Mouse (Mus musculus) kidney, postnatal 25 days (tissue): ENCODE data around the gene Lcorl.

Experiments used
- DNase-seq, 2 experiments: peaks; one replicate each; pipeline ENCODE4 v3.0.0; 2021; ENCODE audit warnings: mixed read lengths in 2 of 2

The Lcorl gene

GRCm38 (mm10) chr5:45857254-45858011 is at the start of gene Lcorl:
TSS of gene Lcorl (minus strand) at chr5:45857615.
- peak; percentile 93 to 97 for DNase-seq

DNA sequence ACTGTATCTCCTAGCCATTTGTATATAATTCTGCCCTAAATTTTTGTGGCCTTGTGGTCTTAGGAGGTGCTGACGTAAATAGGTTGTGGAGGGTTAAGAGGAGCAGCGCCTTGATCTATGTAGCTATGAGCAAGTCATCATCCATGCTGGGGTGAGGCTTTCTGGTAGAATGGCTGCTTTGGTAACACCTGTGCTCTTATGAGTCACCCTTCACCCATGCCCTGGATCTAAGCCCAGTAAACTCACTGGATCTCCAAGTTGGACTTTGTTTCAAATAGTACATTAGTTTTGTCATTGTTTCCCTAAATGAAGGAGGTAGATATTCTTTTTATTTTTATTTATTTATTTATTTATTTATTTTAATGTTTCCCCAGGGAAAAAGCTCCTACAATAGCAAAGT is 47.3 kb upstream of the Lcorl start:
- no peak for DNase-seq

GRCm38 (mm10) chr5:45903246-45903645 is 45.8 kb upstream of the Lcorl start:
- DNase-seq, result no peak

DNA sequence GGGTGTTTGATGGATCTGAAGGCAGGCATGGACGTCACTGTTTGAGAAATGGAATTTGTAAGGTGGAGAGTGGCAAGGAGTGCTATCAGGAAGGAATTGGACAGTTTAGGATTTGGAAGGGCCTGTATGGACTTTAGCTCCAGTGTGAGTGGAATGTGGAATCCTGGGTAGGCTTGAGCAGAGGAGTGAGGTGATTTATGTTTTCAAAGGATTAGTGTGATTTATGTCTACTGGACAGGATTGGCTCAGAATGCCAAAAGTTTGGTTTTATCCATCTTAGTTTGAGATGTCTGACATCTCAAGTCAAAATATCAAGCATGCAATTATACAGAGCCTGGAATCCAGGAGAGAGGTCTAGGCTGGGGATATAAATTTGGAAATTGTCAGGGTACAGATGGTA is 37.9 kb upstream of the Lcorl start:
- DNase-seq, result no peak

DNA sequence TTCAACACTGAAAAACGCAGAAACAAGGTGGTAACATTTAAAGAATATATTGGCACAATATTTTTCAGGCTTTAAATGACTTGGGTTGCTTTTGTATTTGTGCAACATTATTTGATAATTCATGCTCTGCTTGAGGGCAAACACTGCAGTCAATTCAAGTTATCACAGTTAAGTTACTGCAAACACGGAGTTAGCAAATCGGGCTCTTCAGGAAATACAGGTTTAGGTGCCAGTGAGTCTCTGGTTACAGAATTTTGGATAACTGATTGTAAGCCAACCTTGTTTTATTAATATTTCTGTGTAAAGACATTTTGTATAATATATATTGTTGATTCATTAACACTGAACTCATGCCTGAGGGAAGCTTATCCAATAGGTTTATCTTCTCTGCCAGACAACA is 36.3 kb upstream of the Lcorl start:
- no peak for DNase-seq

GRCm38 (mm10) chr5:45876328-45876727 is 18.9 kb upstream of the Lcorl start:
- no peak for DNase-seq

DNA sequence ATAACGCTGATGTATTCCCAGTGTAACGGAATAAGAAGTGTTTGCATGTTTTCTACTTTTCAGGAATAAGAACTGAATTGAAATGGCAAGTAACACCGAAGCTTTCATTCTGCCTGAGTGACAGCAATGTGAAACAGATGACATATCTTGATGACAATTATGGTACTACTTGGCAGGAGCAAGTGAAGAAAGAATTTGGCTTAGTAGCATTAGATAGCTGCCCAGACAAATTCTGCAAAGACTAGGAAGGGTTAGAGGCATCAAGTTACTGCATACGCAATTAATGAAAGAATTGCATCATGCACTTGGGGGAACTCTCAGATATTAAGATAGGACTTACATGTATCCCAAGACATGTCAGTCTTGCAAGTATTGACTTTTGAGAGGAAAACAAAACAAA is 18.1 kb upstream of the Lcorl start:
- DNase-seq, result no peak

- no peak for DNase-seq
Measured at GRCm38 (mm10) chr5:45874284-45875030, 17.0 kb upstream of the Lcorl start.

- no peak for DNase-seq
Measured at GRCm38 (mm10) chr5:45858368-45858767, 953 bp upstream of the Lcorl start.

- no peak for DNase-seq
Measured at GRCm38 (mm10) chr5:45856876-45857253, 550 bp downstream of the Lcorl start.

DNA sequence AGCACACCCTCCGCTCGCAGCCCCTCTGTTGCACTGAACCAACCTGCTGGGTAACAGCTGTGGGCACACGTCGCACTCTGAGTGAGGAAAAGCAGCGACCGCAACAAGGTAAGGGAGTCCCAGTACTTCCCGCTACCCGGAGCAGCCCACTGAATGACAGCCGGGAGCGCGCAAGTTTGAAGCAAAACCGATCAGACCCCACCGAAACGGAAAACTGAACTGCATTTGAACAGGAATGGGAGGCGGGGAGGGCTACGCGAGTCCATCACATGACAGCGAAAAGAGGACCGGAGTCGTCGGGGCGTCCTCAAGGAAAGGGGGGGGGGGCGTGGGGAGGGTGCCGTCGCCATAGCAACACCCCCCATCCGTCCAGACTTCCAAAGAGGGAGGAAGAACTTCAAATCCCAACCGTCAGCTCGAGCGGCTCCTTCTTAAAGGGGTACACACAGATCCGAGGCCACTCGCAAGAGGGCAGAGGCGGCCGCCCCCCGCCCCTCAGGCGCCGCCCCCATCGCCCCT is 1.1 kb downstream of the Lcorl start:
- DNase-seq, result peak; percentile 62 to 83

DNA sequence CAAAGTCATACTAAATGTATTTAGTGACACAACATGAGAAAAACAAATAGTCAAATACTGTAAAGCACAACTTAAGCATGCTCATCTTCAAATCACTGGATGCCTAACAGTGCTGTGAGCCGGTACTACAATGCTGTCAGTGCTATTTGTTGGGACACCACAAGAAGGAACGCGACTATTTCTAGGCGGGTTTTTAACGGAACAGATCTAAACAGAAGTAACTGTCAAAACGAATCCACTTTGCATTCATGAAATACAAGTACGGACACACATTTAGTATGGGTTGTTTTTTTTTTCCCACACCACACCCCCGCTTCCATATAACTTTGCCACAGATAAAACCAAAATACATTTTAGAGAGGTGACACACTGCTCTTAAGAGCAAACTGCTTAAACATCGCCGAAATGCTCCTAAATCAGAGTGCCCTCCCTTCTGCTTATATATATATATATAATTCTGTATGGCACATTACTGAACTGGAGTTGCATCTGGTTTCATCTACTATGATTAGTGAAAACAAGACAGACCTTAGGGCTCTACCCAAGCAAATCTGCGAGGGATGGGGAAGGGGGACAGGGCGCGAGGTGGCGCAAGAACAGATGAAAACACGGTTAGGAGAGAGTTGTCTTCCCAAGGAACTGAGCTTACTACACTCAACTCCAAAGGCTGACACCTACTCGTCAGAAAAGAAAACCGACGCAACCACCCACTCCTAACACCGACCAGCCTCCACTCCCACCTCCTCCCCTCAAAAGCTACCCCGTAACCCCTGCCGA is 1.7 kb downstream of the Lcorl start:
- peak; percentile 62 to 73 for DNase-seq

GRCm38 (mm10) chr5:45844723-45845122 is 12.7 kb downstream of the Lcorl start:
- DNase-seq, result no peak

GRCm38 (mm10) chr5:45835131-45835530 is 22.3 kb downstream of the Lcorl start:
- no peak for DNase-seq

DNA sequence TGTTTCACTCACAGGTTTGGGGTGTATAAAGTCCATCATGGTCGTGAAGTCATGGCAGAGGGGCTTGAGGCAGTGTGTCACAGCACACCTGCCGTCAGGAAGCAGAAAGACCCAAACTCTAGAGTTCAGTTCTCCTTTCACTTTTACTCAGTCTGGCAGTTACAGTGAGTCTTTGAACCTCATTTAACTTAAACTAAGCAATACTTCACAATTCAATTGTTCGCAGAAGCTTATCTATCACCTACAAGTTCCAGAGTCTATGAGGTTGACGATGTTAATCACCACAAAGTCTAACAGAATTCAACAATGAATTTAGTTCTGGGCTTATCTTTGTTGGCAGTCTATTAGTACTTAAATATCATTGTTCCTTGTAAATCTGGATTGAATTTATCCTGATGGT is 45.9 kb downstream of the Lcorl start:
- DNase-seq, result no peak

- no peak for DNase-seq
Measured at GRCm38 (mm10) chr5:45791864-45792263, 65.6 kb downstream of the Lcorl start.

GRCm38 (mm10) chr5:45790221-45790620 is 67.2 kb downstream of the Lcorl start:
- no peak for DNase-seq

DNA sequence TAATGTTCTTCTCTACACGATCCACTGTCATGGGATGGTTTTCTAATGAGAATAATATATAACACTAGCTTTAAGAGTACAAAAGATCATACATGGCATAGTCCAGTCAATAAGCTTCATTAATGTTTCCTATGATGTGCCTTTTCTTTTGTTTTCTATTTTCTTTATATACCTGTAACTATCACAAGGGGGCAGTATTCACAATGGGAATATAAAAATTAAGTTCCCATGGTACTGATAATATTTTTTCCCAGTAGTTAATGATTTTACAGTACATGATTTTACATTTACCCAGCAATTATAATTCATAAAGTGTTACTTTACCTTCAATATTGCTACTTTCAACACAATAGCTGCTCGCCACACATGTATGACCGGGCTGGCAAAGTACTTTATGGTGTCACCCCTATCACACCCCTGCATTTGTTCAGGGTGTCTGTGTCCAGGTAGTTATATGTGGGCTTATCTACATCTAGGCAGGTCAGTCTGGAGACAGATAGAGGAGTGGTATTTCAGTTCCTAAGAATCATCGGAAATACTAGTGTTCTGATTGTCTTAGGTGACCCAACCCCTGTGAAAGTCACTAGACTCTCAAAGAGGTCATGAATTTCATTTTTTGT is 99.8 kb downstream of the Lcorl start:
- no peak for DNase-seq

DNA sequence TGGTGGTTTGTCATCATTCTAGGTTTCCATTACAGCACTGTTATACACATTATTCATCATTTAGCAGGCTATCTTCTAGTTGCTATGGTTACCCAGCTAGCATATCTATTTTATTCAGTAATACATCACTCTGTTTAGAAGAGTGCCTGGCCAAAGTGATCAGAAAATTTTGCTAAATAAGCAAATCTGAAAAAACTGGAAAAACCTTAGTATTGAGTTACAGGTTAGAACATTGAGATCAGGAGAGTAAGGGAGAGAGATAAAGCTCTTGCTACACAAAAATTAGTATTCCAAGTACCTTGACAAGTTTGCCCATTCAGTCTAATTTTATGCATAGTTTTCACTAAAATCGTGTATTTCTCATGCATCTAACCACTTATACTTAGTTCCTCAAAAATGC is 119.5 kb downstream of the Lcorl start:
- no peak for DNase-seq

DNA sequence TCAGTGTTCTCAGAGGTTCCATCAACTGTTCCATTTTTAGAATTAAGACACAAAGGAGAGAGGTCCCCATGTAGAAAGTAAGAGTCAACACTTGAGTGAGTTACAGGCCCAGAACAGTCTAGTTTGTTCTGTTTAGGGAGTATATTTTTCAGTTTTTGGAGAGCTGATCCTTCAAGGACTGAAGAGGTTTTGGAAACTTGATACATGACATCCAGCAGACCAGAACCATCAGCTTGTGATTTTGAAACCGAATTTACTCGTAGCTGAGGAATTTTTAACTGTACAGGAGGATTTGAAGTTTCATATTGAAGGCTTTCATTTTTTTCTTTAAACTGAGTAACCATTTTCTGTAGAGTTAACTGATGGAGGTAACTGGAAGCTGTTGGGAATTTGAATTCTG is 123.7 kb downstream of the Lcorl start:
- DNase-seq, result no peak

DNA sequence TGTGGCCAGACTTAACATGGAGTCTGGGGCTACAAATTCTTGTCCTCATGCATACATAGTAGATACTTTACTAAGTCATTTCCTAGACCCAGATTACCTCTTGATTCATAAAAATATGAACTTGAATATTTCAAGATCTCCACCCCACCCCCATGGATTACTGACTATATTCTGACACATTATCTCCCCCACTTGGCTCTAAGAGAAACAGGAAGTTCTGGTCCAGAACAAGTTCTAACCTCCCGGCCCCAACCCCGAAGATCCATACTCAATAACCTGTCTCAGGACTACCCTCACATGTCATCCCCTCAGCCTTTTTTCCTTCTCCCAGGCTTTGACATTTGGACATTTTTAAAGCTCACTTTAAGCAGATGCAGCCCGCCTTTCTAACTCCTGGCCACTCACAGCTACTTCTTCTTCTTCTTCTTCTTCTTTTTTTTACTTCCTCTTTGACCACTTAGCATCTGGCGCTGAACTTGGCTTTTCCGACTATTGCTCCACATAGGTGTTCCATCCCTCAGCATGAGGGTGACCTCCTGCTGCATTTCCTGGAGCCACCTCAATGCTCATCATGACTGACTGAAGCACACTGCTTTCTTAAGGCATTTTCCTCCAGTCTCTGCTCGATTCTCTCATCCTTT is 138.4 kb downstream of the Lcorl start:
- DNase-seq, result no peak

GRCm38 (mm10) chr5:45709653-45710052 is 147.8 kb downstream of the Lcorl start:
- DNase-seq, result no peak
